Mouse (Mus musculus) olfactory bulb, adult 2 months (tissue): ENCODE measurements around the gene Rgs6.

Experiments used
- CTCF ChIP-seq: fragments of 200-500 bp; IDR thresholded peaks from 2 replicates; pipeline ENCODE4 v1.5.1; 2012; ENCODE audit warnings: low read depth, mild to moderate bottlenecking, low read length, moderate library complexity; ENCODE audit not compliant: insufficient read depth
- POLR2A ChIP-seq: fragments of 200-500 bp; IDR thresholded peaks from 2 replicates; pipeline ENCODE4 v1.6.1; 2012; ENCODE audit warnings: mild to moderate bottlenecking, low read depth, low read length, moderate library complexity; ENCODE audit not compliant: insufficient read depth

- TF ChIP-seq CTCF (no peak), POLR2A (no peak)
Measured at GRCm38 (mm10) chr12:82687015-82687414, 98.9 kb downstream of the Rgs6 start.
